Mouse (Mus musculus) layer of hippocampus, adult 11-12 months (tissue): ENCODE measurements at regions not wholly inside any gene's neighbourhood (a gene's known extent, or its start where the extent isn't known, plus 50 kb on each side); places are given as distances from the start of the nearest gene placed in this dataset.

Source experiments
- DNase-seq: peaks from one replicate; pipeline ENCODE4 v3.0.0; 2022; ENCODE audit warnings: low spot score

- no peak for DNase-seq
Observed at GRCm38 (mm10) chr5:4597471-4597870, 160.4 kb downstream of the Fzd1 start.

GRCm38 (mm10) chr5:4595010-4595409 is 162.8 kb downstream of the Fzd1 start:
- no peak for DNase-seq

GRCm38 (mm10) chr5:4594562-4594961 is 163.3 kb downstream of the Fzd1 start:
- no peak for DNase-seq

- no peak for DNase-seq
Observed at GRCm38 (mm10) chr5:4593638-4594381, 164.0 kb downstream of the Fzd1 start.

GRCm38 (mm10) chr5:4591721-4592120 is 166.1 kb downstream of the Fzd1 start:
- no peak for DNase-seq

- DNase-seq: no peak
Observed at GRCm38 (mm10) chr5:4582702-4583475, 174.9 kb downstream of the Fzd1 start.

- no peak for DNase-seq
Observed at GRCm38 (mm10) chr5:4580185-4580839, 177.5 kb downstream of the Fzd1 start.

GRCm38 (mm10) chr5:4578856-4579255 is 179.0 kb downstream of the Fzd1 start:
- peak; percentile 17 for DNase-seq

- DNase-seq: no peak
Observed at GRCm38 (mm10) chr5:4577179-4577578, 180.7 kb downstream of the Fzd1 start.

- no peak for DNase-seq
Observed at GRCm38 (mm10) chr5:4563862-4564261, 194.0 kb downstream of the Fzd1 start.

- no peak for DNase-seq
Observed at GRCm38 (mm10) chr5:4561661-4562060, 196.2 kb downstream of the Fzd1 start.

GRCm38 (mm10) chr5:4561139-4561470 is 196.7 kb downstream of the Fzd1 start:
- DNase-seq: no peak

- no peak for DNase-seq
Observed at GRCm38 (mm10) chr5:4560370-4561138, 197.3 kb downstream of the Fzd1 start.

GRCm38 (mm10) chr5:4554972-4555371 is 202.9 kb downstream of the Fzd1 start:
- no peak for DNase-seq

GRCm38 (mm10) chr5:4538572-4538971 is 219.3 kb downstream of the Fzd1 start:
- peak; percentile 11 for DNase-seq

- no peak for DNase-seq
Observed at GRCm38 (mm10) chr5:4536790-4537189, 221.0 kb downstream of the Fzd1 start.

GRCm38 (mm10) chr5:4535951-4536350 is 221.9 kb downstream of the Fzd1 start:
- DNase-seq: no peak

GRCm38 (mm10) chr5:4534512-4534911 is 223.3 kb downstream of the Fzd1 start:
- no peak for DNase-seq

GRCm38 (mm10) chr5:4530236-4531067 is 227.4 kb downstream of the Fzd1 start:
- DNase-seq: peak; percentile 14

- no peak for DNase-seq
Observed at GRCm38 (mm10) chr5:4526042-4526815, 231.6 kb downstream of the Fzd1 start.

GRCm38 (mm10) chr5:4500599-4500998 is 257.2 kb downstream of the Fzd1 start:
- no peak for DNase-seq
